Mouse (Mus musculus): ENCODE data around the gene Smox. TPM values are rescaled to one million over a fixed set of nuclear protein-coding genes. Genes with fewer than 3 reads are reported as not detected.

Smox gene
- total and polyA plus RNA-seq, 2 experiments: 2.8 to 6.0 TPM

DNA sequence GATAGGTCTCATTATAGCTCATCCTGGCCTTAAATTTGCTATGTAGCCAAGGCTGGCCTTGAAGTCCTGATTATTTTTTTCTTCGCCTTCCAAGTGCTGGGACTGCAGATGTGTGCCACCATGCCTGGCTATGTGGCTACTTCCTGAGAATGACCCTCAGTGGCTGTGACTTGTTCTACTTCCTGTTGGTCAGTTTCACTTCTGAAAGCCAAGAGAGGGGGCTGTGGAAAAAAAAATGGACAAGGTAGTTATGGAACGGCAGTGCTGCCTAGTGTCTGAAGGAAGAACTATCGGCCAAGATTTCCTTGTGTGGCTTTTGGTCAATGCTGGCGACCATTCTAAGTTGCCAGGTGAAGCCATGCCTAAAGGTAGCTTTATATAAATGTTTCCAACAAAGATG lies 26.3 kb downstream of the Smox start:
- Histone ChIP-seq H3K4me1 (ENCODE audit: control insufficient read depth, insufficient read depth, low read length) (no peaks in the 10 kb centered on the region), H3K79me2 (ENCODE audit: control insufficient read depth, insufficient read depth, low read length) (no peaks in the 10 kb centered on the region), H3K27ac (replicated peaks; ENCODE audit: insufficient read depth, low read depth, low read length) (no peak overlapping the region), H3K27me3 (ENCODE audit: control insufficient read depth, insufficient read depth, low read length) (no peaks in the 10 kb centered on the region), H3K36me3 (ENCODE audit: control insufficient read depth, insufficient read depth, low read length) (no peaks in the 10 kb centered on the region), H3K4me3 (ENCODE audit: insufficient read depth, low read depth, low read length) (no peak overlapping the region), H3K9ac (ENCODE audit: low read depth, low read length) (no peak overlapping the region)
- no peak for TF ChIP-seq CTCF (IDR thresholded peaks at IDR 0.05; ENCODE audit: low read depth, low read length)
- no peak for TF ChIP-seq POLR2A (IDR thresholded peaks at IDR 0.05; ENCODE audit: extremely low read depth, insufficient read depth, low read length)
- DNase-seq (ENCODE audit: extremely low read depth, low read depth, low spot score): no peak
- 81% methylated on average over 4 of the region's 4 CpGs for WGBS

- no peaks in the 10 kb centered on the region for H3K36me3 ChIP-seq (ENCODE audit: control insufficient read depth, insufficient read depth, low read length)
Measured at GRCm38 (mm10) chr2:131518790-131519189, 27.5 kb downstream of the Smox start.

DNA sequence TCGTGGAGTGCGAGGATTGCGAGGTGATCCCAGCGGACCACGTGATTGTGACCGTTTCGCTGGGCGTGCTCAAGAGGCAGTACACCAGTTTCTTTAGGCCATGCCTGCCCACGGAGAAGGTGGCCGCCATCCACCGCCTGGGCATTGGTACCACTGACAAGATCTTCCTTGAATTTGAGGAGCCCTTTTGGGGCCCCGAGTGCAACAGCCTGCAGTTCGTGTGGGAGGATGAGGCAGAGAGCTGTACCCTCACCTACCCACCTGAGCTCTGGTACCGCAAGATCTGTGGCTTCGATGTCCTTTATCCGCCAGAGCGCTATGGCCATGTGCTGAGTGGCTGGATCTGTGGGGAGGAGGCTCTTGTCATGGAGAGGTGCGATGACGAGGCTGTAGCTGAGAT lies 29.4 kb downstream of the Smox start:
- Histone ChIP-seq H3K27me3 (ENCODE audit: control insufficient read depth, insufficient read depth, low read length) (no peaks in the 10 kb centered on the region), H3K9ac (ENCODE audit: low read depth, low read length) (no peak overlapping the region), H3K4me1 (ENCODE audit: control insufficient read depth, insufficient read depth, low read length) (no peaks in the 10 kb centered on the region), H3K79me2 (ENCODE audit: control insufficient read depth, insufficient read depth, low read length) (no peaks in the 10 kb centered on the region), H3K4me3 (ENCODE audit: insufficient read depth, low read depth, low read length) (no peak overlapping the region), H3K27ac (replicated peaks; ENCODE audit: insufficient read depth, low read depth, low read length) (no peak overlapping the region), H3K36me3 (ENCODE audit: control insufficient read depth, insufficient read depth, low read length) (no peaks in the 10 kb centered on the region)
- WGBS: 96% methylated on average over 19 of the region's 19 CpGs
- DNase-seq (ENCODE audit: extremely low read depth, low read depth, low spot score): no peak
- TF ChIP-seq POLR2A (IDR thresholded peaks at IDR 0.05; ENCODE audit: extremely low read depth, insufficient read depth, low read length): no peak

More at GRCm38 (mm10) chr2:131518790-131519189, 27.5 kb downstream of the Smox start:
- Histone ChIP-seq H3K4me3 (ENCODE audit: insufficient read depth, low read depth, low read length) (no peak overlapping the region), H3K4me1 (ENCODE audit: control insufficient read depth, insufficient read depth, low read length) (no peaks in the 10 kb centered on the region), H3K9ac (ENCODE audit: low read depth, low read length) (no peak overlapping the region), H3K27ac (replicated peaks; ENCODE audit: insufficient read depth, low read depth, low read length) (no peak overlapping the region), H3K27me3 (ENCODE audit: control insufficient read depth, insufficient read depth, low read length) (no peaks in the 10 kb centered on the region), H3K79me2 (ENCODE audit: control insufficient read depth, insufficient read depth, low read length) (no peaks in the 10 kb centered on the region)
- no peak for DNase-seq (ENCODE audit: extremely low read depth, low read depth, low spot score)
- WGBS: 56% methylated on average over 3 of the region's 3 CpGs
- TF ChIP-seq POLR2A (IDR thresholded peaks at IDR 0.05; ENCODE audit: extremely low read depth, insufficient read depth, low read length): no peak
- no peak for TF ChIP-seq CTCF (IDR thresholded peaks at IDR 0.05; ENCODE audit: low read depth, low read length)

GRCm38 (mm10) chr2:131527061-131527460 lies 35.8 kb downstream of the Smox start:
- Histone ChIP-seq H3K79me2 (ENCODE audit: control insufficient read depth, insufficient read depth, low read length) (no peaks in the 10 kb centered on the region), H3K36me3 (ENCODE audit: control insufficient read depth, insufficient read depth, low read length) (no peaks in the 10 kb centered on the region), H3K4me1 (ENCODE audit: control insufficient read depth, insufficient read depth, low read length) (no peaks in the 10 kb centered on the region), H3K27ac (replicated peaks; ENCODE audit: insufficient read depth, low read depth, low read length) (no peak overlapping the region), H3K9ac (ENCODE audit: low read depth, low read length) (no peak overlapping the region), H3K27me3 (ENCODE audit: control insufficient read depth, insufficient read depth, low read length) (no peaks in the 10 kb centered on the region), H3K4me3 (ENCODE audit: insufficient read depth, low read depth, low read length) (no peak overlapping the region)
- DNase-seq (ENCODE audit: extremely low read depth, low read depth, low spot score): peak; percentile 25
- no peak for TF ChIP-seq POLR2A (IDR thresholded peaks at IDR 0.05; ENCODE audit: extremely low read depth, insufficient read depth, low read length)
- TF ChIP-seq CTCF (IDR thresholded peaks at IDR 0.05; ENCODE audit: low read depth, low read length): peak; percentile 54
- 46% methylated on average over 3 of the region's 3 CpGs for WGBS

GRCm38 (mm10) chr2:131529898-131530622 lies 38.8 kb downstream of the Smox start:
- TF ChIP-seq CTCF (IDR thresholded peaks at IDR 0.05; ENCODE audit: low read depth, low read length) (peak; percentile 78), POLR2A (IDR thresholded peaks at IDR 0.05; ENCODE audit: extremely low read depth, insufficient read depth, low read length) (no peak)
- H3K79me2 ChIP-seq (ENCODE audit: control insufficient read depth, insufficient read depth, low read length): no peaks in the 10 kb centered on the region
- no peaks in the 10 kb centered on the region for H3K4me1 ChIP-seq (ENCODE audit: control insufficient read depth, insufficient read depth, low read length)
- DNase-seq (ENCODE audit: extremely low read depth, low read depth, low spot score): peak; percentile 42
- H3K27me3 ChIP-seq (ENCODE audit: control insufficient read depth, insufficient read depth, low read length): no peaks in the 10 kb centered on the region
- H3K27ac ChIP-seq (replicated peaks; ENCODE audit: insufficient read depth, low read depth, low read length): no peak overlapping the region
- 26% methylated on average over 11 of the region's 11 CpGs for WGBS
- H3K4me3 ChIP-seq (ENCODE audit: insufficient read depth, low read depth, low read length): no peak overlapping the region
- H3K36me3 ChIP-seq (ENCODE audit: control insufficient read depth, insufficient read depth, low read length): no peaks in the 10 kb centered on the region
- no peak overlapping the region for H3K9ac ChIP-seq (ENCODE audit: low read depth, low read length)

GRCm38 (mm10) chr2:131530623-131531008 lies 39.3 kb downstream of the Smox start:
- Histone ChIP-seq H3K4me3 (ENCODE audit: insufficient read depth, low read depth, low read length) (no peak overlapping the region), H3K4me1 (ENCODE audit: control insufficient read depth, insufficient read depth, low read length) (no peaks in the 10 kb centered on the region), H3K27me3 (ENCODE audit: control insufficient read depth, insufficient read depth, low read length) (no peaks in the 10 kb centered on the region), H3K36me3 (ENCODE audit: control insufficient read depth, insufficient read depth, low read length) (no peaks in the 10 kb centered on the region), H3K27ac (replicated peaks; ENCODE audit: insufficient read depth, low read depth, low read length) (no peak overlapping the region), H3K79me2 (ENCODE audit: control insufficient read depth, insufficient read depth, low read length) (no peaks in the 10 kb centered on the region), H3K9ac (ENCODE audit: low read depth, low read length) (no peak overlapping the region)
- DNase-seq (ENCODE audit: extremely low read depth, low read depth, low spot score): peak; percentile 40
- TF ChIP-seq CTCF (IDR thresholded peaks at IDR 0.05; ENCODE audit: low read depth, low read length) (peak; percentile 77), POLR2A (IDR thresholded peaks at IDR 0.05; ENCODE audit: extremely low read depth, insufficient read depth, low read length) (no peak)
- 21% methylated on average over 9 of the region's 9 CpGs for WGBS

All from liver, adult 2 months (tissue).